Mouse (Mus musculus): ENCODE results near the gene Lce1a1.

The Lce1a1 gene

DNA sequence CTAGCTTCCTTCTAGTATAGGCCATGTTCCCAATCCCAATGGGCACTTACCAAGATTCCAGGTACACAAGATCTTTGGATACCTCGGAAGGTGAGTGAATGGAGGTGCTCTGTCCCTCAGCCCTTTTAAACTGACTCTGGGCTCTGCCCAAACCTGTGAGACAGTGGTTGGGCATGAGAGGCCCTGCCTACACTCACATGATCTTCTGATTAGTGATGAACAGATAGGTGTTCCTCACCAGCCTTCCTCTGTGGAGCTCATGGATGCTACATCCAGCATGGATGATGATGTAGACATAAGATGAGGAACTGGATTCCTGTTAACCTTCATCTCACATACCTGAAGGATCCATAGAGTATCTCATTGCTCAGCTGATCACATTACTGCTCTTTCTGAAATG lies at the start of gene Lce1a1:
Lce1a1 (minus strand) TSS at position 101 of the 400 bp plus-strand sequence.
- no peak for DNase-seq

DNA sequence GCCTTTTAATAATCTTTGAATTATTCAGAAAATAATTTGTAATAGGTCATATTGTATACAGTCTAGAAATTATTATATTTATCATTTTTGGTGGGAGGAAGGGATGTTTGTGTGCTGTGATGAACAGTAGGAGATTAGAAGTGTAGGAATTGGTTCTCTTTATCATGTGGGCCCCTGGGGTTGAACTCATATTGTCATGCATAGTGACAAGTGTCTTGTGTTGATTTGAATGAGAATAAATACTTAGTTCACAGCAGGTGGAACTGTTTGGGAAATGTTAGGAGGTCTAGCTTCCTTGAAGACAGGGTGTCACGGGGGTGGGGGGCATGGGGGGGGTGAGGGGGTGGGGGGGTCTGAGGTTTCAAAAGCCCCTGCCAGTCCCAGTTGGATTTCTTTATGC lies 46.5 kb upstream of the Lce1a1 start:
- no peak for DNase-seq

DNA sequence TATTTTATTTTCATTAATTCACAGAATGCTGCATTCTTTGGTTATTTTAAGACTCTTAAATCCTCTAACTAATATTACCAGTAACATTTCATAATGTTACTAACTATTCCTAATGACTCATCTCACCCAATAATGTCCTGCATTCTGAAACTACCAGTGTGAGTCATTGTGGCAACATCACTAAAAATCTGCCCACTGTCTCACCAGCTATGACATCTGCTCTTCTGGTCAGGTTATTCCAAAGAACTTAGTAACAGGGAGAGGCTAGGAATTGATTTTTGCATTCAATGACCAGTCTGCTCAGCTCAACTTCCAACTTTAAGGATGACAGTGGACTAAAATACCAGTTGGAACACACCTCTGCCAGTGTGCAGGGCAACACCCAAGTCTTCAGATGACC lies 43.6 kb upstream of the Lce1a1 start:
- DNase-seq, result no peak

DNA sequence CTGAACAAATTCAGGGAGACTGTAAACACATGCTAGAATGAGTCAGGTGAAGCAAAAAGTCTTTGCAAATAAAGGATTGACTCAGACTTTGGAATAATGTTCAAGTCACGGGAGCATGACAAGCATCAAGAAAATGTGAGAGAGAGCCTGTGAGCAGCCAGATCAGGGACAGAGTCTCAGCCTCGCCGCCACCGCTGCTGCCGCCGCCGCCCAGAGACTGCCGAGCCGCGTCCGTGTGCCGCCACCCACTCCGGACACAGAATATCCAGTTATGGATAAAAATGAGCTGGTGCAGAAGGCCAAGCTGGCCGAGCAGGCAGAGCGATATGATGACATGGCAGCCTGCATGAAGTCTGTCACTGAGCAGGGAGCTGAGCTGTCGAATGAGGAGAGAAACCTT lies 41.0 kb upstream of the Lce1a1 start:
- DNase-seq, result peak; percentile 23

DNA sequence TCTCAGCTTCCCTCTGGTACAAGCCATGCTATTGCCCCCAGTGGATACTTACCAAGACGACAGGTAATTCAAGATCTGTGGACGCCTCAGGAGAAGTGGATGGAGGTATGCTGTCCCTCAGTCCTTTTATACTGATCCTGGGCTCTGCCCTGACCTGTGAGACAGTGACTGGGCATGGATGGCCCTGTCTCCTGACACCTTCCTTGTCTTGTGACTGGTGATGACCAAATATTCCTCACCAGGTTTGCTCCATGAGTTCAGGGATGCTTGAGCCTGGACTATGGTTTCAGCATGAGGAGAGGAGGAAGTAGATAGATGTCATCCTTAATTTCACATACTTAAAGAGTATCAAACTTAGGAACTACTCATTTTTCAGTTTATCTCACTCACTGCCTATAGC lies 39.0 kb upstream of the Lce1a1 start, which contains the start of gene Lce1d:
Lce1d (minus strand) TSS at position 101 of the 400 bp plus-strand sequence.
- no peak for DNase-seq

DNA sequence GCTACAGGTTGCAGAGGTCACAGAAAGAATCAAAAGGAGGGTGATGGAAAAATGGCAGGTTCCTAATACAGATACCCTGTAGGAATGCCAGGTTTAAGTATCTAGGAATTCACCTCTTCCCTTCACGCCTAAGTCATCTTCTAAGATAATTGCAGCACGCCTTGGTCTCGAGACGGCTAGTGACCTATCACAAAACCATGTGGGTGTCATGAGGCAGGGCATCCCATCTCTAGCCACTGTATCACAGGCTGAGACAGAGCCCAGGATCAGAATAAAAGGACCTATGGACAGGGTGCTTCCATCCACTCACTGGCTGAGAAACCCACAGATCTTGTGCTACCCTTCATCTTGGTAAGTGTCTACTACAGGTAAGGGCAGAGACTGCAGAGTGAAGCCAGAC lies 30.8 kb upstream of the Lce1a1 start, which contains the start of gene Lce1c:
Lce1c (plus strand) TSS at position 301 of the 400 bp plus-strand sequence.
- no peak for DNase-seq

DNA sequence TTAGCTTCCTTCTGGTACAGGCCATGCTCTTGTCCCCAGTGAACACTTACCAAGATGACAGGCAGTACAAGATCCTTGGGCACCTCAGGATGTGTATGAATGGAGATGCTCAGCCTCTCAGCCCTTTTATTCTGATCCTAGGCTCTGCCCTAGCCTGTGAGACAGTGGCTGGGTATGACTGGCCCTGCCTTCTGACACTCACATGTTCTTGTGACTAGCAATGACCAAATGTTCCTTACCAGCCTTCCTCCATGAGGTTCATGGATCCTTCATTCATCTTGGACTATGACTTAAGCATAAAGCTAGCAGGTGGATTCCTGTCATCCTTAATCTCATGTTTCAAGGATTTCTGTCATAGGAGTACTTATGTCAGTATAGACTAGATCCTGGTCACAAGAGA lies 22.1 kb upstream of the Lce1a1 start, which contains the start of gene Lce1a2:
Lce1a2 (minus strand) TSS at position 101 of the 400 bp plus-strand sequence.
- no peak for DNase-seq

DNA sequence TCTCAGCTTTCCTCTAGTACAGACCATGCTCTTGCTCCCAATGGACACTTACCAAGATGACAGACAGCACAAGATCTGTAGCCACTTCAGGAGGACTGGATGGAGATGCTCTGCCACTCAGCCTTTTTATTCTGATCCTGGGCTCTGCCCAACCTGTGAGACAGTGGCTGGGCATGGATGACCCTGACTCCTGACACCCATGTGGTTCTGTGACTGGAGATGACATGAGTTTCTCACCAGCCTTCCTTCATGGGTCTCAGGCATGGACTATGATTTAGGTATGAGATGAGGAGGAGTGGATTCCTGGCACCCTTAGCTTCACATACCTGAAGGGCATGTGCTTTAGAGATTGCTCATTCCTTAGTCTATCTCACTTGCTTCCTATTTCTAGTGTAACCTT lies 8.7 kb upstream of the Lce1a1 start, which contains the start of gene Lce1b:
Lce1b (minus strand) TSS at position 101 of the 400 bp plus-strand sequence.
- DNase-seq, result no peak

DNA sequence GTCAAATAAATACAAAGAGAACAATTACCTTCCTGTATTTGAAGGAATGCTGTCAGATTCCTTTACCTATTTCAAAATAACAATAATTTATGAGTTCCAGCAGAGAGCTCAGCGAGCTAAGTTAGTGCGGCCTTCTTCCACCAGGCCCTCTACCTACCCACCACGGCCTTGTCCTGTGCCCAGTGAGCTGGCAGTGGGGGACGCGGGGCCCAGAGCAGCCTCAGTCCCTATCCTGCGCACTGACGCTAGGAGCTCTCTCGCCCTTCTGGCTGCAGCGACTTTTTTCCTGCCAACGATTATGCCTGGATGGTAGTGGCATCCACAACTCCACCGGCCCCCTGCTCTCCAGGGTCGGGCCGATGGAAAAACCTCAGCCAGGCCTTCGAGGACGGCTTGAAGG lies 8.3 kb downstream of the Lce1a1 start:
- DNase-seq, result no peak

DNA sequence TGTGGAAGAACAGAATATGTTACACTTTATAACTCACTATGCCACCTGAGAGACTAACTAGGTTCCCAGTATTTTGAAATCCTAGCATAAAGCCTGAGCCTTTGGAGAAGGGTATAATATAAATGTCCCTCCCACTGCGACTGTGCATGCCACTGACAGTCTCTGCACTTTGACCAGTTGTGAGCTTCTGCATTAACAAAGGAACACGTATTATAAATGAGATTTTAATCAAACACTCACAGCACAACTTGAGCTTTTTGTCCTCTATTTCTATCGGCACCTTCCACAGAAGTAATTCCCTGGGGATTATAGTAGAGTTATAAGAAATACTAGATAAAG lies 9.5 kb downstream of the Lce1a1 start:
- DNase-seq, result no peak

DNA sequence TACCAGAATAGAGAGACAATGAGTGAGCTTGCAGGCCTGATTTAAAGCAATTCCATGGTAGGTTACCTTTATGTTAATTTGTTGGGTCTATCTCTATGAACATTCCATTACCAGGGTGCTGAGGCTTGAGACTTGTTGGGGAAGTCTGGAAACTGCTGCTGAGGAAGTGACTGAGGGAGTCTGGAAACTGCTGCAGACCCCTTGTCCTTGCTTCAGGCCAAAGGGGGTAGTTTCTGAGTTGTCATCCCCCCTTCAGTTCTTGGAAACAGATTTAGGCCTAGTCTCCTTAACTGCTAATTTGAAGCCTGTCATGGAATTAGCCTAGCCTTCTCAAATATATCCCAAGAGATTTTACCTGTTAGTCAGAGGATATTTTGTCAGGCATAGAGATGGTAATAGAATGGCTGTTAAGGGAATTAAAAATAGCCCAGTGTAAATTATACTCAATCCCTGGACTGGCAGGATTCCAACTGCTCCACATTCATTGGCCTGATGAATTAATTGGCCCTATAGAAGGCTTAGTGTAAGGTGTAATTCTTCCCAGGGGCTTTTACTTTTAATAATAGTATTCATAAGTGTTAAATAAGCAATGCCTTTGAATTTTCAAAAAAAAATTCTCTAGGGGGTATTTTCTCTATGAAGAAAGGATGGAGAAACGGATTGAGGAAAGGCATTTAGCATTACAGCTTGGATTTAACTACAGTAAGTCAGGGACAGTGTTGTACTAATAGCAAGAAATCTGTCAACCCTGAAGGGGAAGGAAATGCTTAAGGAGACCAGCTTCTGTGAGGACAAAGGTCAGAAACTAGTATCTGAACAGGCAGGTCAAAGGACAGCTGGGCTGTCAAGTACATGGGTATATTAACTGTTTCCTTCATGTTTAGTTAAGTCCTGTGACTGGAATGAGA lies 10.1 kb downstream of the Lce1a1 start:
- no peak for DNase-seq

DNA sequence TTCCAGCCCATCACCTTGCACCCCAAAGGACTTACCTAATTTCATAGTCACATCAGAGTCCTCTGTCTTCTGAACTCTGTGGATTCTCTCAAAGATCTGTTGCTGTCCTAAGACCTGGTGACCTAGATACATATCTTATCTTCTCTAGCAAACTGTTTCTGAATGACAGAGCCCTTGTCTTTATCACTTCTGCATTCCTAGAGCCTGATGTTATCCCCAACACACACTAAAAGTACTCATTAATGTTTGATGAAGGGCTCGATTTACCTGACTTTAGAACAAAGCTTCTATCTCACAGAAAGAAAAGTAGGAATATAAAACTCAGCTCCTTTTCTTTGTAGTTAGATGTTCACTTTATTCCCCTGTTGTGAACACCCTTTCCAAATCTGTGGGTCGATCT lies 26.5 kb downstream of the Lce1a1 start, which contains the start of gene Lce6a:
Lce6a (minus strand) TSS at position 101 of the 400 bp plus-strand sequence.
- no peak for DNase-seq

DNA sequence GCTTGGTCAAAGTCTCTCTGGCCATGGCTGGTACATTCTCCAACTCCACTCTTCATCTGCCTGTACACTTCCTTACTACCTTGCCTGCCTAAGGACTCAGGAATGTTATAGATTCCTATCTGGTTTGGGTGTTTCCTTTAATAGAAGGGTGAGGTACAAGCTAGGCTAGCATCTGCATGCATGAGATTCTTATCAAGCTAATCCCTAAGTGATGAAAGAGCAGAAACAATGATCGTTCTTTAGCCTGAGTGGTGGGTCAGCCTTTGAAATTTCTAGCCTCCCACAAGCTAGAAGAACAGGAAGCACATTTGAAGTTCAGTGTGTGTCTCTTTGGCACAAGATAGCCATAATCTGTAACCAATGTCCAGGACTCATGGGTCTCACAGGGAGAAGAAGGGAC lies 38.3 kb downstream of the Lce1a1 start:
- no peak for DNase-seq

DNA sequence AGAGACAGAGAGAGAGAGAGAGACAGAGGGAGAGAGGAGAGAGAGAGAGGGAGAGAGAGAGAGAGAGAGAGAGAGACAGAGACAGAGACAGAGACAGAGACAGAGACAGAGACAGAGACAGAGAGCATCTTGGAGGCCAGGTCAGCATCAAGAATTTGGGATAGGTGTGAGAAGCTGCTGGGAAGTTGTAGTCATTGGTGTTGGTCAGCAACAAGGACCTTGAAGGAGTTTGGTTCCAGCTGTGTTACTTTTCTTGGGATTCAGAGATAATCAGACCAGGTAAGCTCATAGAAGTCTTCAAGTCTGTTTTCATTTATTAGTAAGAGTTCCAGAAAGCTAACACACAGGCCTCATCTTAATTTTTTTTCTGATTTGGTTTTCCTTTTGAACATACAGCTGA lies 40.7 kb downstream of the Lce1a1 start, which contains the start of gene 2210017I01Rik:
2210017I01Rik (minus strand) TSS at position 101 of the 400 bp plus-strand sequence.
- DNase-seq, result no peak

DNA sequence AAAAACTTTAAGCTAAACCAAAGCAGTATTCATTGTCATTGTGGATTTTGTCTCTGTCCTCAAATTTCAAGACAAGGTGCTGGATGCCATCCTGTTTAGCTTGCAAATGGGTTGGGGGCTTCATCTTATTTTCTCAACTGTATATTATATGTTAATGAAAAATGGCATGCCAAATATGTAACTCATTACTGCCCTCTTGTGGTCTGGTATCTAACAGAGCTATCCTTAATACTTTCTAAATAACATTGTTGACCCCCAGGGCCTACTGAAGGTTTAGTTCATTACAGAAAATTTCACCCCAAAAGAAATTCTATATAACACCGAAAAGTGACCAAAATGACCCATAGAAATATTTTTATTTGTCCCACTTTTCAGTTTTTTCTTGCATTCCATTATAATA lies 45.9 kb downstream of the Lce1a1 start:
- peak; percentile 23 for DNase-seq

DNA sequence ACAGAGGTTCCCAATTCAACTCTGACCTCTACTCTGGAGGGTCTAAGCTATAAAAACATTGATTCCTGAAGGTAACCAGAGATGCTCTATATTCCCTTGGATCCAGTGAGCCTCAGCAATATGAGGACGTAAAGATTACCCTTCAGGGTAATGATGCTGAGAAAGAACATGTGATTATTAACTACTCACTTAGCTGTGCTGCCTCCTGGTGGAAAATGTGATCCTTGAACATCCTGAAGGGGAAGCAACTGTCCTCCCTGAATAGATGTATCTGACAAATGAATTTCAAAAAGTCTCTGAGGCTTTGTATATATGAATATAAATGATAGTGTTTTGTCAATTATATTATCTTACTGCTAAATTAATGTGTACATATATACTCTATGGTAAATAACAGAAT lies 47.7 kb downstream of the Lce1a1 start:
- peak; percentile 1 for DNase-seq

DNA sequence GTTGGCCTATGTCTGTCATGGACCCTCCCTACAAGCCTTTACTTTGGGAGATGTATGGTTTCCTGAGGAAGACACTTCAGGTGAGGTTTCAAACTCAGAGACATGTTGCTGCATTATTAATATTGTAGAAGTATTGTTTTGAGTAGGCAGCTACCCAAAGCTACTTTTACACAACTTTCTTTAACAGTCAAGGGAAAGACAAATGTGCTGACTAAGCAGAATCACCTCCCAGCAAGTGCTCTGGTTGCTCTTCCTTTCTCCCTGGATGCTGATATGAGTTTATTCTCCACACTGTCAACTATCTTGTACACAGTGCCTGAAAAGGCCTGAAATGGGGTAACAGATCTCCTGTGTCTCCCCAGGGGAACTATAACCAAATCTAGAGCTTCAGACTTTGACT lies 48.1 kb downstream of the Lce1a1 start:
- no peak for DNase-seq

DNA sequence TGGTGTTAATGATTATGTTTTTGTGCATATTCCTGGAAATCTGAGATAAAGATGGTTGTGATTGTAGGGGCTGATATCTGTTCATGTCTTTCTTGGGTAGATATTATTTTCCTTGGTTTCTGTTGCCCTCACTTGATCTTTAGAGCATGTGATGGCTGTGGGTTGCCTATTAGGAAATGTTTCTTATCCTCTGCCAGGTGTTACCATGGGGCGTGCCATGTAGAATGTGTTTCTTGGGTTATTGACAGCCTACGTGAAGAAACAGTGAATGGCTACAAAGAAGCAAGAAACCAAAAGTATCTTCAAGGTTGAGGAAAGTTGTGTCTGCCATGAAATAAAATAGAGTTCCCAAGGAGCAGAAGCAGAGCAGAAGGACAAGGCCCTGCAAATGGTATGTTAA lies 49.7 kb downstream of the Lce1a1 start:
- no peak for DNase-seq
